Mouse (Mus musculus): ENCODE results near the gene Tent4b. TPM values are rescaled to one million over a fixed set of nuclear protein-coding genes. Genes with fewer than 3 reads are reported as not detected.
A peak's percentile ranks its signal among the peaks of the same experiment; 100 is the strongest.

Tent4b gene
- total and polyA plus RNA-seq, 2 experiments from 2014 or later = 8.9 to 34.9 TPM

DNA sequence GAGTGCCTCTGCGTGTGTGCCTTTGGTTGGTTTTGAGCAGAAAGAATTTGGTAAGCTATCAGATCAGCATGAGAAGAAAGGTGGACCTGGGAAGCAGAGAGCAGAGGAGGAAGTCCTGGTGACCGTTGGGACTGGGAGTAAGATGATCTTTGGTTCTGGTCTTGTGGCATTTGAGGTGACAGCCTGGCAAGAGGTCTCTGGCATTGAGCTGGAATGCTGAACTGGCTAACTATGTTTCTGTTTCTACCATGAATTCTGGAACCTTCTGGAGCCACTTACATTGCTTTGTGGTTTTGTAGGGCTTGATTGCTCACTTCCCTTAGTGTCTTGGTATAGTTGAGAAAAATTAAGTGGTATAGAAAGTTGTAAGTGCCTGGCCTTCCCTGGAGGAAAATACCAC lies 38.6 kb downstream of the Tent4b start:
- no peak overlapping the region for H3K9ac ChIP-seq (replicated peaks; ENCODE audit: low read length, poor library complexity, severe bottlenecking)
- H3K27me3 ChIP-seq (ENCODE audit: insufficient read depth, low read length) = no peaks in the 10 kb centered on the region
- ATAC-seq (ENCODE audit: low FRiP score) (no peak), DNase-seq (ENCODE audit: low spot score) (no peak)
- H3K4me1 ChIP-seq (ENCODE audit: insufficient read depth, low read length) = no peaks in the 10 kb centered on the region
- H3K27ac ChIP-seq (ENCODE audit: low read depth, low read length) = no peak overlapping the region
- no peak for TF ChIP-seq CTCF (IDR thresholded peaks at IDR 0.05)
- WGBS = 92% methylated on average over 2 of the region's 2 CpGs
- H3K36me3 ChIP-seq (ENCODE audit: insufficient read depth, low read length) = no peaks in the 10 kb centered on the region
- no peaks in the 10 kb centered on the region for H3K9me3 ChIP-seq (ENCODE audit: low read length)
- H3K4me2 ChIP-seq (ENCODE audit: low read depth, low read length, poor library complexity, severe bottlenecking) = no peak overlapping the region
- H3K4me3 ChIP-seq (ENCODE audit: low read depth, low read length) = no peak overlapping the region

DNA sequence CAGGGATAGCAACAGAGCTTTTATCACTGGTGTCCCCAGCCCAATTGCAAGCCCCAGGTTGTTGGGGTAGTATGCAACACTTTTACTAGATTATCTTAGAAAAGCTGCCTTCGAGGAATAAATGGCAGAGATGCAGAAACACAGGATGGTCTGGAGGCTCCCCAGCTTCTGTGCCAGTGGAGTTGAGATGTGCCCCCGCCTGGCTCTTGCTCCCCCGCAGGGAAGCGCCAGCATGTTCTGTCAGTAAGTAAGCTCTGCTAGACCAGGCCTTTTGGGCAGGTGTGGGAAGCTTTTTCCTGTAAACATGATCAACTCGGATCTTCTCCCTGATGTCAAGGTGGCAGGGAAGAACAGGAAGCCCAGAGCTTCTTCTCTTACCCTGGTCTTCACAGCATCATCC lies 40.3 kb downstream of the Tent4b start:
- no peaks in the 10 kb centered on the region for H3K4me1 ChIP-seq (ENCODE audit: insufficient read depth, low read length)
- ATAC-seq (ENCODE audit: low FRiP score) = no peak
- no peak for TF ChIP-seq CTCF (IDR thresholded peaks at IDR 0.05)
- DNase-seq (ENCODE audit: low spot score) = no peak
- 93% methylated on average over 5 of the region's 5 CpGs for whole genome bisulfite sequencing
- H3K4me2 ChIP-seq (ENCODE audit: low read depth, low read length, poor library complexity, severe bottlenecking) = no peak overlapping the region
- no peaks in the 10 kb centered on the region for H3K36me3 ChIP-seq (ENCODE audit: insufficient read depth, low read length)
- no peak overlapping the region for H3K27ac ChIP-seq (ENCODE audit: low read depth, low read length)
- H3K9me3 ChIP-seq (ENCODE audit: low read length) = no peaks in the 10 kb centered on the region
- H3K9ac ChIP-seq (replicated peaks; ENCODE audit: low read length, poor library complexity, severe bottlenecking) = no peak overlapping the region
- H3K27me3 ChIP-seq (ENCODE audit: insufficient read depth, low read length) = no peaks in the 10 kb centered on the region
- H3K4me3 ChIP-seq (ENCODE audit: low read depth, low read length) = no peak overlapping the region

DNA sequence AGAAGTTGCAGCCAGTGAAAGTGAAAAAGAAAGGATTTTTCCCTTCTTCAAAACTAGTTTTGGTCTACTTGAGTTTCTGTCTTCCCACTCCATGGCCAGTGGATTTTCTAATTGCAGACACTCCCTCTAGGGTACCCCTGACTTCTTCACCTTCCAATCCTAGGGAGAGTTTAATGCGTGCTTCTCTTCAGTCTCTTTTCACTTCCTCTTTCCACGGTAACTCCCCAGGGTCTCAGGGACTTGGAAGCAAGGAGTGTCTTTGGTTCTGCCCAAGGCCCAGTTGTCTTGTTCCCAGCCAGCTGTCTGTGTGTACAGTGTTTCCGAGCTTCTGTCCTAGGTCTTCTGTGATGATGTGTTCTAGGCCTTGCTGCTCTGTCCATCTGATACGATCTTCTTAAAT lies 42.9 kb downstream of the Tent4b start:
- no peak for TF ChIP-seq CTCF (IDR thresholded peaks at IDR 0.05)
- no peak for ATAC-seq (ENCODE audit: low FRiP score)
- WGBS = 79% methylated on average over 4 of the region's 4 CpGs

DNA sequence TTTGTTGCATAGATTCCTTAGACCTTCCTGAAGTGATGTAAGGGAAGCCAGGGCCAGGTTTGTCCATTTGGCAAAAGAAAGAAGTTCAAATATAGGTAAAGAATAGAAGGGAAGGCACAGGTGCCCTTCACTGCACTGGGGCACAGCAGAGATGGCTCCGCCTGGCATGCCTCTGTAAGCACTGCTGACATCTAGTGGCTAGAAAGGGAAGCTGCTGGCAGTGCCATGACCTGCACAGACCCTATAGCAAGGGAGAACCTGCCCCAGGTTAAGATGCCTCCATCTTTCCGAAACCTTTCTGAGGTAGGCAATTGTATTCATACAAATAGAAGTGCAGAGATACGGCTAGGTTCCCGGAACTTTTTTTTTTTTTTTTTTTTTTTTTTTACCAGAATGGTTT lies 45.3 kb downstream of the Tent4b start:
- H3K9me3 ChIP-seq (ENCODE audit: low read length) = no peaks in the 10 kb centered on the region
- no peak overlapping the region for H3K27ac ChIP-seq (ENCODE audit: low read depth, low read length)
- H3K27me3 ChIP-seq (ENCODE audit: insufficient read depth, low read length) = no peaks in the 10 kb centered on the region
- no peaks in the 10 kb centered on the region for H3K4me1 ChIP-seq (ENCODE audit: insufficient read depth, low read length)
- H3K4me3 ChIP-seq (ENCODE audit: low read depth, low read length) = no peak overlapping the region
- peak; percentile 62 for DNase-seq (ENCODE audit: low spot score)
- H3K36me3 ChIP-seq (ENCODE audit: insufficient read depth, low read length) = peaks cover 14% of the 10 kb centered on the region
- ATAC-seq (ENCODE audit: low FRiP score) = no peak
- peak; percentile 80 for TF ChIP-seq CTCF (IDR thresholded peaks at IDR 0.05)
- WGBS = 73% methylated on average over 4 of the region's 4 CpGs
- H3K4me2 ChIP-seq (ENCODE audit: low read depth, low read length, poor library complexity, severe bottlenecking) = no peak overlapping the region
- H3K9ac ChIP-seq (replicated peaks; ENCODE audit: low read length, poor library complexity, severe bottlenecking) = no peak overlapping the region

More for the DNA sequence above, 42.9 kb downstream of the Tent4b start:
- H3K4me1 ChIP-seq (ENCODE audit: insufficient read depth, low read length) = no peaks in the 10 kb centered on the region
- H3K27me3 ChIP-seq (ENCODE audit: insufficient read depth, low read length) = no peaks in the 10 kb centered on the region
- DNase-seq (ENCODE audit: low spot score) = no peak
- H3K27ac ChIP-seq (ENCODE audit: low read depth, low read length) = no peak overlapping the region
- peaks cover 2% of the 10 kb centered on the region; the same call in 1 of the 2 replicates for H3K36me3 ChIP-seq (ENCODE audit: insufficient read depth, low read length)
- no peak overlapping the region for H3K4me2 ChIP-seq (ENCODE audit: low read depth, low read length, poor library complexity, severe bottlenecking)
- no peak overlapping the region for H3K4me3 ChIP-seq (ENCODE audit: low read depth, low read length)
- no peaks in the 10 kb centered on the region for H3K9me3 ChIP-seq (ENCODE audit: low read length)
- no peak overlapping the region for H3K9ac ChIP-seq (replicated peaks; ENCODE audit: low read length, poor library complexity, severe bottlenecking)

DNA sequence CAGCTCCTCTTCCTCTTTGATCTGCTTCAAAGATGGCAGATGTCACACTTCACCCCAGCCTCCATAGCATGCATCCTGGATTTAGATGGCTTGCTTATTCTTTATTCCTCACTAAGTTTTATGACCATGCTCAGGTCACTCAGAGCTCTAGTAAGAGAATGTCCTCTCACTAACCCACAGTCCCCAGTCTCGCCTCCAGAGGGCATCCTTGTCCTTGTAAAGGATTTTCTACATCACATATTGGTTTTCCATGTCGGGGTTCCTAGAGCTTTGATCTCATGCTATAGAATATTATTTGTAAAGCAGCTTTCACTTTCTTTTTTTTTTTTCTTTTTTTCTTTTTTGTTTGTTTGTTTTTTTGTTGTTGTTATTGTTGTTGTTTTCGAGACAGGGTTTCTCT lies 53.8 kb downstream of the Tent4b start:
- DNase-seq (ENCODE audit: low spot score) (peak; percentile 61), ATAC-seq (ENCODE audit: low FRiP score) (no peak)
- Histone ChIP-seq H3K4me1 (ENCODE audit: insufficient read depth, low read length) (no peaks in the 10 kb centered on the region), H3K27me3 (ENCODE audit: insufficient read depth, low read length) (no peaks in the 10 kb centered on the region), H3K9ac (replicated peaks; ENCODE audit: low read length, poor library complexity, severe bottlenecking) (no peak overlapping the region), H3K36me3 (ENCODE audit: insufficient read depth, low read length) (peaks cover 26% of the 10 kb centered on the region), H3K4me2 (ENCODE audit: low read depth, low read length, poor library complexity, severe bottlenecking) (no peak overlapping the region), H3K4me3 (ENCODE audit: low read depth, low read length) (no peak overlapping the region), H3K9me3 (ENCODE audit: low read length) (no peaks in the 10 kb centered on the region), H3K27ac (ENCODE audit: low read depth, low read length) (no peak overlapping the region)
- peak; percentile 58 for TF ChIP-seq CTCF (IDR thresholded peaks at IDR 0.05)
- 79% methylated on average over 3 of the region's 3 CpGs for WGBS

DNA sequence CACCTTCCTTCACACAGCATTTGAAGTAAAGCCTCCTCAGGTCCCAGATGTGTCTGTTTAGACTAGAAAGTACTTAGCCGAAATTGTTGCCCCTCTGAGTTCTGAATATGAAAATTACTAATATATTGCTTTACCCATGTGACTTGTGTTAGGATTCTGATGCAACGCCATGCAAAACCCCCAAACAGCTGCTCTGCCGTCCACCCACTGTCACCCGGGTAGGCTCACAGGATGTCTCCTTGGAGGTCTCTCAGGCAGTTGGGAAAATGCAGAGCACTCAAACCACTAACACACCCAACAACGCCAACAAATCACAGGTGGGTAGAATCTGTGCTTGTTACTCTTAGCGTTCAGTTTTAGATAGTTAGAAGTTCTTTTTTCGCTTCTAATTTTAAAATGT lies 55.9 kb downstream of the Tent4b start:
- H3K9me3 ChIP-seq (ENCODE audit: low read length) = no peaks in the 10 kb centered on the region
- WGBS = 91% methylated on average over 7 of the region's 7 CpGs
- no peak for TF ChIP-seq CTCF (IDR thresholded peaks at IDR 0.05)
- peaks cover 13% of the 10 kb centered on the region for H3K36me3 ChIP-seq (ENCODE audit: insufficient read depth, low read length)
- no peak for DNase-seq (ENCODE audit: low spot score)
- no peak overlapping the region for H3K9ac ChIP-seq (replicated peaks; ENCODE audit: low read length, poor library complexity, severe bottlenecking)
- no peak overlapping the region for H3K4me2 ChIP-seq (ENCODE audit: low read depth, low read length, poor library complexity, severe bottlenecking)
- ATAC-seq (ENCODE audit: low FRiP score) = no peak
- H3K4me1 ChIP-seq (ENCODE audit: insufficient read depth, low read length) = no peaks in the 10 kb centered on the region
- H3K4me3 ChIP-seq (ENCODE audit: low read depth, low read length) = no peak overlapping the region
- no peak overlapping the region for H3K27ac ChIP-seq (ENCODE audit: low read depth, low read length)
- H3K27me3 ChIP-seq (ENCODE audit: insufficient read depth, low read length) = no peaks in the 10 kb centered on the region
